In genomic region chr2:153611241-153611630, GRCm38 (mm10) we compare ENCODE assay signal across 8 mouse cellular contexts. TPM values are rescaled to one million over a fixed set of nuclear protein-coding genes. Genes with fewer than 3 reads are reported as not detected.
DNase-seq lines count a peak whose midpoint lies in the region; ATAC-seq and TF ChIP-seq lines count a peak whose summit lies in the region.

No protein-coding gene starts in this region.

- peak overlapping the region; percentile 86 for H3K27ac ChIP-seq in heart, embryonic 16.5 days (ENCODE audit: low read length)
- peak overlapping the region; percentile 60; the same call in 1 of the 2 replicates for H3K27ac ChIP-seq in bone marrow, adult 2 months (ENCODE audit: control insufficient read depth, insufficient read depth, low read depth, low read length, poor library complexity)
- H3K27ac ChIP-seq in hindbrain, embryonic 14.5 days: peak overlapping the region; percentile 75
- peak overlapping the region; percentile 84 for H3K27ac ChIP-seq in midbrain, embryonic 13.5 days

- no peak for TF ChIP-seq CTCF in bone marrow, adult 2 months (IDR thresholded peaks at IDR 0.05; ENCODE audit: control insufficient read depth, insufficient read depth, low read length)

- WGBS in heart, embryonic 16.5 days: 63% methylated on average over 7 of the region's 7 CpGs
- WGBS in bone marrow, adult 2 months: 33% methylated on average over 7 of the region's 7 CpGs
- WGBS in hindbrain, embryonic 14.5 days: 58% methylated on average over 7 of the region's 7 CpGs
- 65% methylated on average over 7 of the region's 7 CpGs for WGBS in midbrain, embryonic 13.5 days

- no peaks in the 10 kb centered on the region for H3K27me3 ChIP-seq in heart, embryonic 16.5 days (ENCODE audit: control insufficient read depth, insufficient read depth, low read length)
- H3K27me3 ChIP-seq in hindbrain, embryonic 14.5 days (ENCODE audit: control insufficient read depth, insufficient read depth, low read length): no peaks in the 10 kb centered on the region
- H3K27me3 ChIP-seq in midbrain, embryonic 13.5 days: no peaks in the 10 kb centered on the region

- H3K9me3 ChIP-seq in heart, embryonic 16.5 days (replicated peaks; ENCODE audit: control insufficient read depth, low read length): no peaks in the 10 kb centered on the region
- H3K9me3 ChIP-seq in hindbrain, embryonic 14.5 days (ENCODE audit: control insufficient read depth, low read length): no peaks in the 10 kb centered on the region
- H3K9me3 ChIP-seq in midbrain, embryonic 13.5 days: no peaks in the 10 kb centered on the region

- 0 out of 2 replicates have a peak overlapping the region, but pooled peaks have one; percentile 12 for H3K4me2 ChIP-seq in heart, embryonic 16.5 days (ENCODE audit: low read depth, low read length)
- no peak overlapping the region for H3K4me2 ChIP-seq in hindbrain, embryonic 14.5 days (replicated peaks)
- no peak overlapping the region for H3K4me2 ChIP-seq in midbrain, embryonic 13.5 days (replicated peaks)

- H3K4me3 ChIP-seq in heart, embryonic 16.5 days (ENCODE audit: low read length): no peak overlapping the region
- H3K4me3 ChIP-seq in bone marrow, adult 2 months (replicated peaks; ENCODE audit: control insufficient read depth, low read depth, low read length): no peak overlapping the region
- no peak overlapping the region for H3K4me3 ChIP-seq in hindbrain, embryonic 14.5 days (replicated peaks; ENCODE audit: low read length)
- H3K4me3 ChIP-seq in midbrain, embryonic 13.5 days (replicated peaks): no peak overlapping the region

- peaks cover 35% of the 10 kb centered on the region for H3K4me1 ChIP-seq in heart, embryonic 16.5 days (ENCODE audit: control insufficient read depth, insufficient read depth, low read length)
- H3K4me1 ChIP-seq in bone marrow, adult 2 months (ENCODE audit: control insufficient read depth, insufficient read depth, low read length): peaks cover 4% of the 10 kb centered on the region; the same call in 1 of the 2 replicates
- H3K4me1 ChIP-seq in hindbrain, embryonic 14.5 days (replicated peaks; ENCODE audit: control insufficient read depth, insufficient read depth, low read length): peaks cover 5% of the 10 kb centered on the region; the same call in 1 of the 2 replicates
- peaks cover 34% of the 10 kb centered on the region for H3K4me1 ChIP-seq in midbrain, embryonic 13.5 days (replicated peaks)

- TF ChIP-seq POLR2A in bone marrow, adult 2 months (IDR thresholded peaks at IDR 0.05; ENCODE audit: borderline replicate concordance, control insufficient read depth, low read depth, low read length): no peak

- peak overlapping the region; percentile 69 for H3K9ac ChIP-seq in heart, embryonic 16.5 days (ENCODE audit: low read length)
- peak overlapping the region; percentile 38 for H3K9ac ChIP-seq in hindbrain, embryonic 14.5 days
- H3K9ac ChIP-seq in midbrain, embryonic 13.5 days (replicated peaks): peak overlapping the region; percentile 36; the same call in 1 of the 2 replicates

- H3K36me3 ChIP-seq in heart, embryonic 16.5 days (ENCODE audit: control insufficient read depth, insufficient read depth): peaks cover 3% of the 10 kb centered on the region; the same call in 1 of the 2 replicates
- no peaks in the 10 kb centered on the region; the same call in 1 of the 2 replicates for H3K36me3 ChIP-seq in hindbrain, embryonic 14.5 days (replicated peaks; ENCODE audit: control insufficient read depth, insufficient read depth)
- peaks cover 6% of the 10 kb centered on the region; the same call in 1 of the 2 replicates for H3K36me3 ChIP-seq in midbrain, embryonic 13.5 days

- no peak for DNase-seq in heart, adult 9 months (ENCODE audit: low spot score in 2 of 2)
- DNase-seq in hindbrain, embryonic 14.5 days (ENCODE audit: low spot score): no peak
- DNase-seq in thymus, postnatal 4 days: no peak
- no peak for DNase-seq in thymus, postnatal 10 days (ENCODE audit: low spot score in 2 of 2)
- DNase-seq in Muller cell, postnatal 12 days (ENCODE audit: inconsistent ontology term): no peak

- no peak for ATAC-seq in heart, embryonic 16.5 days (replicated peaks; ENCODE audit: extremely low read depth, insufficient read depth, low FRiP score)
- no peak for ATAC-seq in hindbrain, embryonic 14.5 days (ENCODE audit: low FRiP score)
- peak; percentile 2; the same call in 1 of the 2 replicates for ATAC-seq in midbrain, embryonic 13.5 days

RNA-seq across cellular contexts. Expression of gene Commd7, which starts 21.3 kb away (rescaled TPM):
- polyA plus RNA-seq in heart, embryonic 16.5 days (2015; fragmentation: Nextera tagmentation; extraction: Ambion mirVana): 57.3 and 58.5 TPM in 2 replicates
- polyA plus RNA-seq in bone marrow, adult 2 months (2011; ENCODE audit: insufficient read depth, insufficient read length, low replicate concordance, missing spikeins): 16.0 and 22.0 TPM in 2 replicates
- polyA plus RNA-seq in hindbrain, embryonic 14.5 days (2014; fragmentation: Nextera tagmentation; extraction: Ambion mirVana): 78.6 and 79.8 TPM in 2 replicates
- polyA plus RNA-seq in midbrain, embryonic 13.5 days (2015; fragmentation: Nextera tagmentation; extraction: Ambion mirVana): 84.6 and 87.2 TPM in 2 replicates

RNA-seq across cellular contexts. Expression of gene Dnmt3b, which starts 38.0 kb away (rescaled TPM):
- polyA plus RNA-seq in heart, embryonic 16.5 days (2015; fragmentation: Nextera tagmentation; extraction: Ambion mirVana): 7.5 and 8.1 TPM in 2 replicates
- 2.3 and 4.5 TPM in 2 replicates for polyA plus RNA-seq in bone marrow, adult 2 months (2011; ENCODE audit: insufficient read depth, insufficient read length, low replicate concordance, missing spikeins)
- polyA plus RNA-seq in hindbrain, embryonic 14.5 days (2014; fragmentation: Nextera tagmentation; extraction: Ambion mirVana): 4.2 and 4.3 TPM in 2 replicates
- 5.0 and 5.4 TPM in 2 replicates for polyA plus RNA-seq in midbrain, embryonic 13.5 days (2015; fragmentation: Nextera tagmentation; extraction: Ambion mirVana)
